Mouse (Mus musculus) cortical plate, adult 2 months (tissue): ENCODE results near the gene Asb5.

Experiments used
- CTCF ChIP-seq: fragments of 200-500 bp; IDR thresholded peaks from 2 replicates; pipeline ENCODE4 v1.5.1; 2011; ENCODE audit warnings: mild to moderate bottlenecking, control low read depth, low read length; ENCODE audit not compliant: insufficient read depth; ENCODE audit errors: extremely low read depth
- POLR2A ChIP-seq: fragments of 200-500 bp; IDR thresholded peaks from 2 replicates; pipeline ENCODE4 v1.6.1; 2011; ENCODE audit warnings: mild to moderate bottlenecking, low read length, control low read depth; ENCODE audit not compliant: insufficient read depth; ENCODE audit errors: extremely low read depth

DNA sequence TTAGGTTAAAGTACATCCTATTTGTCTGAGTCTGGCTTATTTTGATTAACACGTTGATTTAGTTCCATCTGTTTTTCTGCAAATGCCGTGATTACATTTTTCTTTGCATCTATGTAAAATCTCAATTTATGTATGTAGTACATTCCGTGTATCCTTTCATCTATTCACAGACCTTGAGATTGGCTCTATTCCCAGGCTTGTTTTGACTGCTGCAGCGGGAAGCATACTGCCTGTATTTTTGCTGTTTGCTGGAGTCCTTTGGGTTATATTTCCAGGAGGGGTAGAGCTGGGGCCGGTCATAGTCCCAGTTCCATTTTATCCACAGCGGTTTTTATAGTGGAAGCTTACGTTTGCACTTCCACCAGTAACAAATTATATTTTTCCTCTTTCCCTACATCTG, 26.3 kb upstream of the Asb5 start:
- TF ChIP-seq CTCF (no peak), POLR2A (no peak)
